ENCODE assay signal across 8 mouse cellular contexts in genomic region chr11:118289037-118289511, GRCm38 (mm10). TPM values are rescaled to one million over a fixed set of nuclear protein-coding genes. Genes with fewer than 3 reads are reported as not detected.
DNase-seq lines count a peak whose midpoint lies in the region; ATAC-seq and TF ChIP-seq lines count a peak whose summit lies in the region.

No protein-coding gene starts in this region.

- H3K9me3 ChIP-seq in CH12.LX (replicated peaks; ENCODE audit: low read length): peaks cover 1% of the 10 kb centered on the region
- no peaks in the 10 kb centered on the region for H3K9me3 ChIP-seq in hindbrain, embryonic 15.5 days

- dilution Hi-C loops in CH12.LX (cut with MboI; ENCODE audit: extremely low pct_ligation_motif_present, extremely low pct_unique_long_range_greater_than_20kb, low sequenced_read_pairs): no loop called here

- TF ChIP-seq POLR2A in CH12.LX (IDR thresholded peaks at IDR 0.05; ENCODE audit: low read depth, low read length): peak; percentile 31; the same call in 1 of the 2 replicates

- peak overlapping the region; percentile 65 for H3K4me2 ChIP-seq in CH12.LX (ENCODE audit: insufficient read depth, low read depth, poor library complexity, severe bottlenecking)
- peak overlapping the region; percentile 88 for H3K4me2 ChIP-seq in hindbrain, embryonic 15.5 days

- TF ChIP-seq CTCF in CH12.LX (conservative IDR thresholded peaks at IDR 0.05 in 1 of 2, IDR thresholded peaks at IDR 0.05 in 1 of 2; ENCODE audit: low read depth in 2 of 2, low read length in 2 of 2): no peak

- in situ Hi-C loops in CH12.LX (cut with MboI; ENCODE audit: low pct_ligation_motif_present, low pct_unique_long_range_greater_than_20kb, low sequenced_read_pairs): no loop called here

- no peak for TF ChIP-seq RAD21 in CH12.LX (IDR thresholded peaks at IDR 0.05; ENCODE audit: low read depth, low read length)

- TF ChIP-seq EP300 in CH12.LX (IDR thresholded peaks at IDR 0.05; ENCODE audit: low read length): no peak

- peaks cover 2 to 25% of the 10 kb centered on the region in 2 experiments; a peak in 3 of 4 replicates for H3K4me1 ChIP-seq in CH12.LX (ENCODE audit: control insufficient read depth in 1 of 2, insufficient read depth in 2 of 2)
- peaks cover 16% of the 10 kb centered on the region for H3K4me1 ChIP-seq in hindbrain, embryonic 15.5 days (replicated peaks)

- peak overlapping the region; percentile 86 to 97 (median 91) for H3K4me3 ChIP-seq in CH12.LX (replicated peaks in 1 of 3; ENCODE audit: low read depth in 2 of 3, low read length in 2 of 3, poor library complexity in 1 of 3)
- peak overlapping the region; percentile 73 for H3K4me3 ChIP-seq in hindbrain, embryonic 15.5 days

- peak overlapping the region; percentile 22 for H3K27ac ChIP-seq in CH12.LX (ENCODE audit: insufficient read depth, low read depth)
- peak overlapping the region; percentile 83 for H3K27ac ChIP-seq in hindbrain, embryonic 15.5 days (replicated peaks)

- H3K36me3 ChIP-seq in CH12.LX (replicated peaks in 1 of 2; ENCODE audit: control insufficient read depth in 1 of 2, insufficient read depth in 1 of 2, low read length in 1 of 2): peaks cover 33 to 41% of the 10 kb centered on the region in 2 experiments
- peaks cover 24% of the 10 kb centered on the region for H3K36me3 ChIP-seq in hindbrain, embryonic 15.5 days

- peaks cover 19% of the 10 kb centered on the region for H3K27me3 ChIP-seq in CH12.LX (replicated peaks)
- H3K27me3 ChIP-seq in hindbrain, embryonic 15.5 days: no peaks in the 10 kb centered on the region

- DNase-seq in gastrocnemius, adult 18-20 months (ENCODE audit: low spot score): peak; percentile 18
- DNase-seq in gastrocnemius, postnatal 4 days (ENCODE audit: low spot score in 2 of 2): no peak
- peak; percentile 71 for DNase-seq in CH12.LX (ENCODE audit: extremely low read depth)
- peak; percentile 61 for DNase-seq in embryo, embryonic 10.5 days (ENCODE audit: low spot score)
- no peak for DNase-seq in natural killer cell, adult 2 months (ENCODE audit: low spot score in 2 of 2)
- DNase-seq in right cerebral cortex, postnatal 36 days (ENCODE audit: low spot score in 2 of 2): no peak

- peaks cover 31% of the 10 kb centered on the region for H3K79me2 ChIP-seq in CH12.LX (replicated peaks; ENCODE audit: control insufficient read depth, extremely low read depth, insufficient read depth, poor library complexity, severe bottlenecking)

- H3K9ac ChIP-seq in CH12.LX (ENCODE audit: insufficient read depth, low read depth): peak overlapping the region; percentile 77
- H3K9ac ChIP-seq in hindbrain, embryonic 15.5 days: peak overlapping the region; percentile 83

- under 1% methylated on average over 16 of the region's 16 CpGs for WGBS in hindbrain, embryonic 15.5 days

- ATAC-seq in hindbrain, embryonic 15.5 days (ENCODE audit: low FRiP score, low read depth): no peak
- peak; percentile 35 for ATAC-seq in megakaryocyte progenitor cell, adult 5-6 weeks (replicated peaks; ENCODE audit: poor library complexity)

TF ChIP-seq in CH12.LX, 34 proteins besides CTCF, POLR2A, EP300 and RAD21:
- TF ChIP-seq MAX (IDR thresholded peaks at IDR 0.05; ENCODE audit: low read length): no peak; the same call in 1 of the 2 replicates
- TF ChIP-seq KAT2A (IDR thresholded peaks at IDR 0.05; ENCODE audit: insufficient replicate concordance, low read length): no peak
- peak; percentile 54; the same call in 1 of the 2 replicates for TF ChIP-seq SIN3A (IDR thresholded peaks at IDR 0.05; ENCODE audit: low read length)
- TF ChIP-seq MYC (IDR thresholded peaks at IDR 0.05; ENCODE audit: low read depth, low read length): peak; percentile 26; the same call in 1 of the 2 replicates
- no peak; the same call in 1 of the 2 replicates for TF ChIP-seq ETS1 (conservative IDR thresholded peaks at IDR 0.05; ENCODE audit: low read depth, low read length)
- TF ChIP-seq JUN (IDR thresholded peaks at IDR 0.05; ENCODE audit: insufficient read depth, low read depth, low read length): no peak
- TF ChIP-seq ELF1 (IDR thresholded peaks at IDR 0.05; ENCODE audit: low read depth, low read length): no peak
- no peak for TF ChIP-seq USF2 (conservative IDR thresholded peaks at IDR 0.05; ENCODE audit: low read depth, low read length)
- TF ChIP-seq ZMIZ1 (IDR thresholded peaks at IDR 0.05; ENCODE audit: low read depth, low read length): no peak
- no peak for TF ChIP-seq ZNF384 (IDR thresholded peaks at IDR 0.05; ENCODE audit: low read depth, low read length)
- TF ChIP-seq GABPA (IDR thresholded peaks at IDR 0.05; ENCODE audit: insufficient replicate concordance, low read depth, low read length): no peak
- TF ChIP-seq JUND (conservative IDR thresholded peaks at IDR 0.05; ENCODE audit: low read depth, low read length): no peak
- TF ChIP-seq NRF1 (IDR thresholded peaks at IDR 0.05; ENCODE audit: low read depth, low read length): no peak
- no peak for TF ChIP-seq ZC3H11A (IDR thresholded peaks at IDR 0.05; ENCODE audit: low read depth, low read length)
- peak; percentile 25 for TF ChIP-seq USF1 (IDR thresholded peaks at IDR 0.05; ENCODE audit: low read depth, low read length)
- peak; percentile 85 for TF ChIP-seq BHLHE40 (IDR thresholded peaks at IDR 0.05; ENCODE audit: low read depth, low read length)
- no peak for TF ChIP-seq POLR2AphosphoS2 (IDR thresholded peaks at IDR 0.05; ENCODE audit: low read depth, low read length)
- no peak for TF ChIP-seq ZKSCAN1 (IDR thresholded peaks at IDR 0.05; ENCODE audit: borderline replicate concordance, low read depth, low read length)
- TF ChIP-seq TBP (conservative IDR thresholded peaks at IDR 0.05; ENCODE audit: low read depth, low read length): 0 out of 2 replicates have a peak, but pooled peaks have one; percentile 7
- 0 out of 2 replicates have a peak, but pooled peaks have one; percentile 18 for TF ChIP-seq MEF2A (IDR thresholded peaks at IDR 0.05; ENCODE audit: borderline replicate concordance, low read depth, low read length)
- no peak; the same call in 1 of the 2 replicates for TF ChIP-seq CHD1 (IDR thresholded peaks at IDR 0.05; ENCODE audit: low read depth, low read length)
- TF ChIP-seq HCFC1 (IDR thresholded peaks at IDR 0.05; ENCODE audit: low read depth, low read length): no peak; the same call in 1 of the 2 replicates
- no peak for TF ChIP-seq E2F4 (IDR thresholded peaks at IDR 0.05; ENCODE audit: insufficient replicate concordance, low read depth, low read length)
- TF ChIP-seq UBTF (IDR thresholded peaks at IDR 0.05; ENCODE audit: low read depth, low read length): no peak
- TF ChIP-seq RCOR1 (conservative IDR thresholded peaks at IDR 0.05; ENCODE audit: low read depth, low read length): no peak
- no peak for TF ChIP-seq MAFK (IDR thresholded peaks at IDR 0.05; ENCODE audit: insufficient replicate concordance, low read length)
- TF ChIP-seq SMC3 (IDR thresholded peaks at IDR 0.05; ENCODE audit: low read depth, low read length): no peak
- TF ChIP-seq IRF4 (IDR thresholded peaks at IDR 0.05; ENCODE audit: low read depth, low read length): no peak
- no peak for TF ChIP-seq TCF12 (IDR thresholded peaks at IDR 0.05; ENCODE audit: low read depth, low read length)
- TF ChIP-seq PAX5 (IDR thresholded peaks at IDR 0.05; ENCODE audit: low read length): no peak
- peak; percentile 79 for TF ChIP-seq MXI1 (IDR thresholded peaks at IDR 0.05; ENCODE audit: low read depth, low read length)
- TF ChIP-seq CHD2 (IDR thresholded peaks at IDR 0.05; ENCODE audit: low read length): no peak
- TF ChIP-seq MAZ (IDR thresholded peaks at IDR 0.05; ENCODE audit: low read depth, low read length): no peak
- TF ChIP-seq NELFE (IDR thresholded peaks at IDR 0.05; ENCODE audit: low read depth, low read length): no peak
TF ChIP-seq in CH12.LX: peak in this region for 7.

RNA-seq across cellular contexts. Expression of gene Usp36, which starts 1.0 kb away (rescaled TPM):
- total RNA-seq in gastrocnemius, adult 18-20 months (2021): 10 to 100 TPM; 12.9 to 14.1 TPM
- total RNA-seq in gastrocnemius, postnatal 4 days (2021): 10 to 100 TPM; 14.8 to 16.6 TPM
- total RNA-seq in CH12.LX (2012; rRNA removed) (19.5 and 25.5 TPM in 2 replicates), CH12.LX (2014; rRNA removed) (9.8 and 10.7 TPM in 2 replicates)
- polyA plus RNA-seq in CH12.LX (2012; ENCODE audit: insufficient read length, low read depth): 38.7 and 42.6 TPM in 2 replicates
- 16.8 and 19.8 TPM in 2 replicates for polyA plus RNA-seq in hindbrain, embryonic 15.5 days (2015; fragmentation: Nextera tagmentation; extraction: Ambion mirVana)
- 19.1 and 23.7 TPM in 2 replicates for total RNA-seq in megakaryocyte progenitor cell, adult 5-6 weeks (2015)
- total RNA-seq in megakaryocyte progenitor cell, adult 5-6 weeks (2017): 11.7 and 14.1 TPM in 2 replicates

RNA-seq across cellular contexts. Expression of gene Cyth1, which starts 40.7 kb away (rescaled TPM):
- total RNA-seq in gastrocnemius, adult 18-20 months (2021): 10 to 100 TPM; 38.4 to 40.3 TPM
- 10 to 100 TPM; 28.4 to 32.2 TPM for total RNA-seq in gastrocnemius, postnatal 4 days (2021)
- total RNA-seq in CH12.LX (2012; rRNA removed) (47.8 and 49.7 TPM in 2 replicates), CH12.LX (2014; rRNA removed) (108 and 122 TPM in 2 replicates)
- 79.7 and 127 TPM in 2 replicates for polyA plus RNA-seq in CH12.LX (2012; ENCODE audit: insufficient read length, low read depth)
- 24.9 and 25.8 TPM in 2 replicates for polyA plus RNA-seq in hindbrain, embryonic 15.5 days (2015; fragmentation: Nextera tagmentation; extraction: Ambion mirVana)
- 12.3 and 15.1 TPM in 2 replicates for total RNA-seq in megakaryocyte progenitor cell, adult 5-6 weeks (2015)
- 45.5 and 56.3 TPM in 2 replicates for total RNA-seq in megakaryocyte progenitor cell, adult 5-6 weeks (2017)

RNA-seq across cellular contexts. Expression of gene Cep295nl, which starts 53.2 kb away (rescaled TPM):
- total RNA-seq in gastrocnemius, adult 18-20 months (2021): under 1 TPM; 0.52 to 0.73 TPM
- 1 to 10 TPM; 3.2 to 4.3 TPM for total RNA-seq in gastrocnemius, postnatal 4 days (2021)
- total RNA-seq in CH12.LX (2012; rRNA removed) (not detected in 2 replicates), CH12.LX (2014; rRNA removed) (not detected in 2 replicates)
- not detected in 2 replicates for polyA plus RNA-seq in CH12.LX (2012; ENCODE audit: insufficient read length, low read depth)
- polyA plus RNA-seq in hindbrain, embryonic 15.5 days (2015; fragmentation: Nextera tagmentation; extraction: Ambion mirVana): 0.08 and 0.34 TPM in 2 replicates
- 0.22 TPM in 1 of 2 replicates, not detected in the other for total RNA-seq in megakaryocyte progenitor cell, adult 5-6 weeks (2015)
- 0.54 TPM in 1 of 2 replicates, not detected in the other for total RNA-seq in megakaryocyte progenitor cell, adult 5-6 weeks (2017)

Comparison
In these comparisons a context has a peak if more than half of its experiments do, and no peak if none do; other contexts are left out.
1. DNase-seq: peak in gastrocnemius, adult 18-20 months (single experiment), CH12.LX (single experiment) and embryo, embryonic 10.5 days (single experiment); none in gastrocnemius, postnatal 4 days (0 of 2), natural killer cell, adult 2 months (0 of 2) and right cerebral cortex, postnatal 36 days (0 of 2).